Mouse (Mus musculus): ENCODE measurements at regions not wholly inside any gene's neighbourhood (a gene's known extent, or its start where the extent isn't known, plus 50 kb on each side); places are given as distances from the start of the nearest gene placed in this dataset.

DNA sequence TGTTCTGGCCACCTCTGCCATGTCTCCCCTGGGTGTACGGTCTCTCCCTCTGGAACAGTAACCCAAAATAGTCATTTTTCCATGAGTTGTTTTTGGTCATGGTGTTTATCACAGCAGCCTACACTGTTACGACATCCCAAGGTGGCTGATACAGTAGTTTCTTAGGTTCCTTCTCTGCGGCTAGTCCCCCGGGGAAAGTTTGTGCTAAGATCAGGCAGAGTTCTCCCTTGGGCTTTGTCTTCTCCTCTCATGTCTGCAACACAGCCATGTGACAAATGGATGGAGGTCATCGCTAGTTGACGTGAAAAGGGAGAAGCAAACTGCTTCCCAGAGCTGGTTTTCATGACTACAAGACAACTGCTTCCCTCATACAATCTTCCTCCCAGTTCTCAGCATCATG, 56.9 kb upstream of the Serp2 start:
- no peak for DNase-seq (ENCODE audit: low read depth, low spot score)

GRCm38 (mm10) chr14:76610429-76611378, 54.0 kb upstream of the Serp2 start:
- DNase-seq (ENCODE audit: low read depth, low spot score): no peak

Measured in A20 (cell line).